Mouse (Mus musculus): Measurements from ENCODE around the gene Hdac7. TPM values are rescaled to one million over a fixed set of nuclear protein-coding genes. Genes with fewer than 3 reads are reported as not detected.

Hdac7 gene
- polyA plus RNA-seq, 1 experiment = 14.4 TPM

GRCm38 (mm10) chr15:97766194-97766593 lies 78.1 kb downstream of the Hdac7 start:
- H3K9ac ChIP-seq (ENCODE audit: low read depth, poor library complexity, severe bottlenecking) = no peak overlapping the region
- H3K9me3 ChIP-seq (replicated peaks; ENCODE audit: control insufficient read depth, insufficient read depth, low read length, poor library complexity, severe bottlenecking) = no peaks in the 10 kb centered on the region
- H3K27me3 ChIP-seq (ENCODE audit: control insufficient read depth, insufficient read depth, low read length, poor library complexity, severe bottlenecking) = no peaks in the 10 kb centered on the region
- H3K27ac ChIP-seq (ENCODE audit: insufficient read depth, low read length) = no peak overlapping the region
- H3K36me3 ChIP-seq (ENCODE audit: control insufficient read depth, insufficient read depth, low read length, poor library complexity, severe bottlenecking) = no peaks in the 10 kb centered on the region
- H3K4me1 ChIP-seq (ENCODE audit: control insufficient read depth, insufficient read depth, low read length) = peaks cover 10% of the 10 kb centered on the region
- peak overlapping the region; percentile 3; the same call in 1 of the 2 replicates for H3K4me3 ChIP-seq (ENCODE audit: low read depth, low read length)
- no peak for TF ChIP-seq CTCF (IDR thresholded peaks at IDR 0.05; ENCODE audit: low read depth, low read length)
- TF ChIP-seq POLR2A (IDR thresholded peaks at IDR 0.05; ENCODE audit: insufficient read depth, low read length) = no peak
- TF ChIP-seq EP300 (IDR thresholded peaks at IDR 0.05; ENCODE audit: insufficient read depth, low read depth, low read length) = no peak

DNA sequence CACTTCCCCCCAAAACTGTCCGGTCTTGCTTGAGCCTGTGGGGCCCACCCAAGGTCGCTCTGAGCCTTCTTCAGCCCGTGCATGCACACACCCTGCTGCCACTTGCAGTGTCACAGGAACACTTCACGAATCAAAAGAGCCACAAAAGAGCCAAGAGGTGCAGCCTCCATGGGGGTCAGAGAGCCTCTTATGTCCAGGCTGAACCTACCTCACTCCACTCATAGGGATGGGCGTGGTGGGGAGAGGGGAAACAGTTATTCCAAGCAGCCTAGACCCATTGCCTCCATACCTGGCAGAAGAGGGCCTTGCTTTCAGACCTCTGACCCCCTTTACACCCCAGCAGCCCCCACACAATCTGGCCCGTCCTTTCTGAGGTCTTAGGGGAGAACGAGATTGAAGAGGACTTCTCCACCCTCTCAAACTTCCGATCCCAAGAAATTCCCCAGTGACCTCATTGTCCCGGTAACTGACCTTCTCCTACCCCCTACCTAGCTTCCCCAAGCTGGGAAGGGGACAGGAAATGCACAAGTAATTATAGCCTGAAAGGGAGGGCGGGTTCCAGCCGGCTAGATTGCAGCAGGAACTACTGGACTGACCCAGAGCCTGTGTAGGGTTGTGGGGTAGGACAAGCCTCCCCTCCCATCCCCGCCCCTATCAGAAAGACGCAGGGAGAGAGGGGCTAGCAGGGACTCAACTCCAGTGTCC lies 79.1 kb downstream of the Hdac7 start:
- no peak overlapping the region for H3K4me3 ChIP-seq (ENCODE audit: low read depth, low read length)
- H3K36me3 ChIP-seq (ENCODE audit: control insufficient read depth, insufficient read depth, low read length, poor library complexity, severe bottlenecking) = no peaks in the 10 kb centered on the region
- H3K9ac ChIP-seq (ENCODE audit: low read depth, poor library complexity, severe bottlenecking) = no peak overlapping the region
- H3K4me1 ChIP-seq (ENCODE audit: control insufficient read depth, insufficient read depth, low read length) = peaks cover 10% of the 10 kb centered on the region
- TF ChIP-seq CTCF (IDR thresholded peaks at IDR 0.05; ENCODE audit: low read depth, low read length) = no peak
- TF ChIP-seq EP300 (IDR thresholded peaks at IDR 0.05; ENCODE audit: insufficient read depth, low read depth, low read length) = peak; percentile 84
- no peaks in the 10 kb centered on the region for H3K9me3 ChIP-seq (replicated peaks; ENCODE audit: control insufficient read depth, insufficient read depth, low read length, poor library complexity, severe bottlenecking)
- peak overlapping the region; percentile 27; the same call in 1 of the 2 replicates for H3K27ac ChIP-seq (ENCODE audit: insufficient read depth, low read length)
- H3K27me3 ChIP-seq (ENCODE audit: control insufficient read depth, insufficient read depth, low read length, poor library complexity, severe bottlenecking) = no peaks in the 10 kb centered on the region

GRCm38 (mm10) chr15:97764532-97764931 lies 79.8 kb downstream of the Hdac7 start:
- H3K9me3 ChIP-seq (replicated peaks; ENCODE audit: control insufficient read depth, insufficient read depth, low read length, poor library complexity, severe bottlenecking) = no peaks in the 10 kb centered on the region
- no peaks in the 10 kb centered on the region for H3K27me3 ChIP-seq (ENCODE audit: control insufficient read depth, insufficient read depth, low read length, poor library complexity, severe bottlenecking)
- H3K4me1 ChIP-seq (ENCODE audit: control insufficient read depth, insufficient read depth, low read length) = peaks cover 10% of the 10 kb centered on the region
- H3K4me3 ChIP-seq (ENCODE audit: low read depth, low read length) = no peak overlapping the region
- TF ChIP-seq CTCF (IDR thresholded peaks at IDR 0.05; ENCODE audit: low read depth, low read length) = no peak
- TF ChIP-seq POLR2A (IDR thresholded peaks at IDR 0.05; ENCODE audit: insufficient read depth, low read length) = no peak
- TF ChIP-seq EP300 (IDR thresholded peaks at IDR 0.05; ENCODE audit: insufficient read depth, low read depth, low read length) = no peak
- H3K36me3 ChIP-seq (ENCODE audit: control insufficient read depth, insufficient read depth, low read length, poor library complexity, severe bottlenecking) = 0 out of 2 replicates have a peak, but pooled peaks cover 4% of the 10 kb centered on the region
- H3K27ac ChIP-seq (ENCODE audit: insufficient read depth, low read length) = peak overlapping the region; percentile 27; the same call in 1 of the 2 replicates
- no peak overlapping the region for H3K9ac ChIP-seq (ENCODE audit: low read depth, poor library complexity, severe bottlenecking)

DNA sequence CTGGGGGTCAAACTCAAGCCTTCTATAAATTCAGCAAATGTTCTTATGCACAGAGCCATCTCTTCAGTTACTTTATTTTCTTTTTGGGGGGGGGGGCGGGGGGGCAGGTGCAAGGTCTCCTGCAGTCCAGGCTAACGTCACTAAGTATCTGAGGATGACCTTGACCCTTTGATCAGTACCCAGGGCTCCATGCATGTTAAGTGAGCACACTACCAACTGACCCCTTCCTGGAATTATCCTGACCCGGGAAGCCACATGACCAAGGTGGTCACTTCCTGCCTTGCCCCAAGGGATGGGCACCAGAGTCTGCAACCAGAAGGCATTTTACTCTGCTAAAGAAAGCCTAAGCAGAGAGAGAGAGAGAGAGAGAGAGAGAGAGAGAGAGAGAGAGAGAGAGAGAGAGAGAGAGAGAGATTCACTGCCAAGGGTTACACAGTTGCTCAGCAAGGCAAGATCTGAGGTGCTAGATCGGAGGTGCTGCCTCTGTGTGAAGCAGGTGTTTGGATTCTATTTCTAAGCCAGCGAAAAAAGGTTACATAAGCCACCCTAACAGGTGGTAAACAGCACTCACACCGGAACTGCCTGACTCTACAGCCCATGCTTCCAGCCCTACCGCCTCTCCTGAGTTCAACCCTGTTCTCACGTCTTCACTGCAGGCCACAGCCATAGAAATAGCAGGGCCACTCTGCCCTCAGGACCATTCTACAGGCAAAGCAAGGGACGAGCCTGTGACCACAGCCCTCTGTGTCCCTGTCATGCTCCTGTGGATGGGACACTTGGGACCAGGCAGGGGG lies 80.8 kb downstream of the Hdac7 start:
- TF ChIP-seq POLR2A (IDR thresholded peaks at IDR 0.05; ENCODE audit: insufficient read depth, low read length) = no peak
- no peak for TF ChIP-seq CTCF (IDR thresholded peaks at IDR 0.05; ENCODE audit: low read depth, low read length)
- Histone ChIP-seq H3K4me3 (ENCODE audit: low read depth, low read length) (no peak overlapping the region), H3K4me1 (ENCODE audit: control insufficient read depth, insufficient read depth, low read length) (peaks cover 10% of the 10 kb centered on the region), H3K9ac (ENCODE audit: low read depth, poor library complexity, severe bottlenecking) (no peak overlapping the region), H3K27ac (ENCODE audit: insufficient read depth, low read length) (no peak overlapping the region), H3K9me3 (replicated peaks; ENCODE audit: control insufficient read depth, insufficient read depth, low read length, poor library complexity, severe bottlenecking) (no peaks in the 10 kb centered on the region), H3K36me3 (ENCODE audit: control insufficient read depth, insufficient read depth, low read length, poor library complexity, severe bottlenecking) (0 out of 2 replicates have a peak, but pooled peaks cover 4% of the 10 kb centered on the region), H3K27me3 (ENCODE audit: control insufficient read depth, insufficient read depth, low read length, poor library complexity, severe bottlenecking) (no peaks in the 10 kb centered on the region)

DNA sequence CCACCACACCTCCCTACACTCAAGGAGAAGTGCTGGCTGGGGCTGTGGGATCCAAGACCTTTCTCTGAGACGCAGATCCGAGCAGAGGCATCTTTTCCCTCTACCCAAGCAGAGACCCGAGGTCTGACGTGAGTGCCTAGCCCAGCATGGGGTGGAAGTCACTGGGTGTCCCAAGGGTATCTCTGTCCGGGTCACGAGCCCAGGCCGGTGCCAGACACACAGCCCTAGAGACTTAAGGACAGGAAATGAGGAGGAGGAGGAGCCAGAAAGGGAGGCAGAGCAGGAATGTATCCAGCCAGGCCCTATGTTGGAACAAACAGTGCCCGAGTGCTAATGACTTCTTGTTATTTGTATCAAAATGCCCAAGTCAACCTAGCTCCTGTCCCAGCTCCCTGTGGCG lies 81.6 kb downstream of the Hdac7 start:
- 0 out of 2 replicates have a peak, but pooled peaks cover 4% of the 10 kb centered on the region for H3K36me3 ChIP-seq (ENCODE audit: control insufficient read depth, insufficient read depth, low read length, poor library complexity, severe bottlenecking)
- no peak overlapping the region for H3K9ac ChIP-seq (ENCODE audit: low read depth, poor library complexity, severe bottlenecking)
- H3K27me3 ChIP-seq (ENCODE audit: control insufficient read depth, insufficient read depth, low read length, poor library complexity, severe bottlenecking) = no peaks in the 10 kb centered on the region
- H3K4me1 ChIP-seq (ENCODE audit: control insufficient read depth, insufficient read depth, low read length) = peaks cover 10% of the 10 kb centered on the region
- no peak overlapping the region for H3K27ac ChIP-seq (ENCODE audit: insufficient read depth, low read length)
- peak overlapping the region; percentile 5; the same call in 1 of the 2 replicates for H3K4me3 ChIP-seq (ENCODE audit: low read depth, low read length)
- H3K9me3 ChIP-seq (replicated peaks; ENCODE audit: control insufficient read depth, insufficient read depth, low read length, poor library complexity, severe bottlenecking) = no peaks in the 10 kb centered on the region
- TF ChIP-seq EP300 (IDR thresholded peaks at IDR 0.05; ENCODE audit: insufficient read depth, low read depth, low read length) = no peak
- no peak for TF ChIP-seq CTCF (IDR thresholded peaks at IDR 0.05; ENCODE audit: low read depth, low read length)
- no peak for TF ChIP-seq POLR2A (IDR thresholded peaks at IDR 0.05; ENCODE audit: insufficient read depth, low read length)
